Mouse (Mus musculus): ENCODE results near the gene Gm30191. TPM values are rescaled to one million over a fixed set of nuclear protein-coding genes. Genes with fewer than 3 reads are reported as not detected.

Gm30191 gene
- polyA plus RNA-seq, 1 experiment, result not detected

GRCm38 (mm10) chr4:134237582-134238278 lies 9.0 kb upstream of the Gm30191 start:
- Histone ChIP-seq H3K9me3 (no peaks in the 10 kb centered on the region), H3K27me3 (replicated peaks) (peaks cover 60% of the 10 kb centered on the region), H3K4me1 (peaks cover 13% of the 10 kb centered on the region), H3K4me3 (replicated peaks) (no peak overlapping the region), H3K36me3 (replicated peaks; ENCODE audit: low read length) (no peaks in the 10 kb centered on the region)
- TF ChIP-seq GATA1 (IDR thresholded peaks at IDR 0.05; ENCODE audit: borderline replicate concordance, low read length) (no peak), FLI1 (IDR thresholded peaks at IDR 0.05; ENCODE audit: low read length) (no peak)

GRCm38 (mm10) chr4:134238279-134238651 lies 8.5 kb upstream of the Gm30191 start, which contains the start of gene Cnksr1:
Cnksr1 (minus strand) TSS chr4:134238399.
- H3K4me3 ChIP-seq (replicated peaks), result no peak within 1 kb of the TSS
- H3K36me3 ChIP-seq (replicated peaks; ENCODE audit: low read length), result peaks cover under 1% of the 10 kb centered on the region
- H3K27me3 ChIP-seq (replicated peaks), result peaks cover 54% of the 10 kb centered on the region
- no peaks in the 10 kb centered on the region for H3K9me3 ChIP-seq
- TF ChIP-seq FLI1 (IDR thresholded peaks at IDR 0.05; ENCODE audit: low read length), result no peak
- TF ChIP-seq GATA1 (IDR thresholded peaks at IDR 0.05; ENCODE audit: borderline replicate concordance, low read length), result no peak
- H3K4me1 ChIP-seq, result peaks cover 13% of the 10 kb centered on the region

GRCm38 (mm10) chr4:134238686-134239085 lies 8.0 kb upstream of the Gm30191 start:
- H3K4me1 ChIP-seq, result peaks cover 13% of the 10 kb centered on the region
- no peak for TF ChIP-seq FLI1 (IDR thresholded peaks at IDR 0.05; ENCODE audit: low read length)
- no peak for TF ChIP-seq GATA1 (IDR thresholded peaks at IDR 0.05; ENCODE audit: borderline replicate concordance, low read length)
- H3K4me3 ChIP-seq (replicated peaks), result no peak overlapping the region
- H3K9me3 ChIP-seq, result no peaks in the 10 kb centered on the region
- H3K36me3 ChIP-seq (replicated peaks; ENCODE audit: low read length), result peaks cover 5% of the 10 kb centered on the region
- peaks cover 50% of the 10 kb centered on the region for H3K27me3 ChIP-seq (replicated peaks)

GRCm38 (mm10) chr4:134243516-134244250 lies 3.1 kb upstream of the Gm30191 start, which contains the start of gene E130218I03Rik:
E130218I03Rik (plus strand) TSS chr4:134243662.
- no peaks in the 10 kb centered on the region for H3K9me3 ChIP-seq
- peaks cover 9% of the 10 kb centered on the region for H3K36me3 ChIP-seq (replicated peaks; ENCODE audit: low read length)
- peaks cover 24% of the 10 kb centered on the region for H3K4me1 ChIP-seq
- peaks cover 31% of the 10 kb centered on the region for H3K27me3 ChIP-seq (replicated peaks)
- peak within 1 kb of the TSS; percentile 94 for H3K4me3 ChIP-seq (replicated peaks)
- TF ChIP-seq FLI1 (IDR thresholded peaks at IDR 0.05; ENCODE audit: low read length) (no peak), GATA1 (IDR thresholded peaks at IDR 0.05; ENCODE audit: borderline replicate concordance, low read length) (no peak)

- Histone ChIP-seq H3K4me1 (peaks cover 34% of the 10 kb centered on the region), H3K36me3 (replicated peaks; ENCODE audit: low read length) (peaks cover 9% of the 10 kb centered on the region), H3K4me3 (replicated peaks) (peak within 1 kb of the TSS; percentile 94), H3K9me3 (no peaks in the 10 kb centered on the region), H3K27me3 (replicated peaks) (peaks cover 43% of the 10 kb centered on the region)
- no peak for TF ChIP-seq FLI1 (IDR thresholded peaks at IDR 0.05; ENCODE audit: low read length)
- TF ChIP-seq GATA1 (IDR thresholded peaks at IDR 0.05; ENCODE audit: borderline replicate concordance, low read length), result no peak
Measured at GRCm38 (mm10) chr4:134245148-134245843, 1.4 kb upstream of the Gm30191 start, which contains the start of gene Zfp593. Zfp593 (minus strand) TSS chr4:134245592.

- H3K27me3 ChIP-seq (replicated peaks), result peaks cover 52% of the 10 kb centered on the region
- peaks cover 44% of the 10 kb centered on the region for H3K4me1 ChIP-seq
- peaks cover 9% of the 10 kb centered on the region for H3K36me3 ChIP-seq (replicated peaks; ENCODE audit: low read length)
- H3K9me3 ChIP-seq, result peaks cover 4% of the 10 kb centered on the region; the same call in 1 of the 2 replicates
- H3K4me3 ChIP-seq (replicated peaks), result no peak overlapping the region
- TF ChIP-seq GATA1 (IDR thresholded peaks at IDR 0.05; ENCODE audit: borderline replicate concordance, low read length), result no peak
- TF ChIP-seq FLI1 (IDR thresholded peaks at IDR 0.05; ENCODE audit: low read length), result no peak
Measured at GRCm38 (mm10) chr4:134246256-134246655, 479 bp upstream of the Gm30191 start.

- peaks cover 65% of the 10 kb centered on the region for H3K4me1 ChIP-seq
- peak overlapping the region; percentile 87 for H3K4me3 ChIP-seq (replicated peaks)
- TF ChIP-seq GATA1 (IDR thresholded peaks at IDR 0.05; ENCODE audit: borderline replicate concordance, low read length), result no peak
- no peak for TF ChIP-seq FLI1 (IDR thresholded peaks at IDR 0.05; ENCODE audit: low read length)
- H3K9me3 ChIP-seq, result peaks cover 4% of the 10 kb centered on the region; the same call in 1 of the 2 replicates
- H3K36me3 ChIP-seq (replicated peaks; ENCODE audit: low read length), result no peaks in the 10 kb centered on the region
- peaks cover 86% of the 10 kb centered on the region for H3K27me3 ChIP-seq (replicated peaks)
Measured at GRCm38 (mm10) chr4:134249651-134250050, 2.9 kb downstream of the Gm30191 start.

GRCm38 (mm10) chr4:134250116-134250929 lies 3.6 kb downstream of the Gm30191 start:
- Histone ChIP-seq H3K36me3 (replicated peaks; ENCODE audit: low read length) (no peaks in the 10 kb centered on the region), H3K27me3 (replicated peaks) (peaks cover 93% of the 10 kb centered on the region), H3K4me3 (replicated peaks) (peak overlapping the region; percentile 87), H3K4me1 (peaks cover 60% of the 10 kb centered on the region), H3K9me3 (peaks cover 4% of the 10 kb centered on the region; the same call in 1 of the 2 replicates)
- TF ChIP-seq FLI1 (IDR thresholded peaks at IDR 0.05; ENCODE audit: low read length), result no peak
- no peak for TF ChIP-seq GATA1 (IDR thresholded peaks at IDR 0.05; ENCODE audit: borderline replicate concordance, low read length)

- H3K9me3 ChIP-seq, result peaks cover 4% of the 10 kb centered on the region; the same call in 1 of the 2 replicates
- peak overlapping the region; percentile 85 for H3K4me3 ChIP-seq (replicated peaks)
- H3K36me3 ChIP-seq (replicated peaks; ENCODE audit: low read length), result no peaks in the 10 kb centered on the region
- TF ChIP-seq FLI1 (IDR thresholded peaks at IDR 0.05; ENCODE audit: low read length) (no peak), GATA1 (IDR thresholded peaks at IDR 0.05; ENCODE audit: borderline replicate concordance, low read length) (no peak)
- H3K4me1 ChIP-seq, result peaks cover 56% of the 10 kb centered on the region
- H3K27me3 ChIP-seq (replicated peaks), result peaks cover 97% of the 10 kb centered on the region
Measured at GRCm38 (mm10) chr4:134250930-134251240, 4.2 kb downstream of the Gm30191 start.

Measured in megakaryocyte, embryonic 14.5 days (primary cell).